Mouse (Mus musculus) liver, embryonic 13.5 days (tissue): ENCODE data around the gene Trim47. TPM values are rescaled to one million over a fixed set of nuclear protein-coding genes. Genes with fewer than 3 reads are reported as not detected.
A peak's percentile ranks its signal among the peaks of the same experiment; 100 is the strongest.

Experiments used
- ATAC-seq: fragments of 200-750 bp; cut with Nextera tagmentation; 2 replicates; pipeline ENCODE4 v1.8.0; 2017; ENCODE audit warnings: low read depth, mild to moderate bottlenecking, moderate number of reproducible peaks, moderate library complexity
- DNase-seq: peaks from one replicate; pipeline ENCODE4 v3.0.0; 2022
- H3K27ac ChIP-seq: fragments of 300-500 bp; sonication (generic); 2 replicates; pipeline ENCODE4 v1.5.1; 2015; ENCODE audit warnings: moderate library complexity, mild to moderate bottlenecking, inconsistent platforms
- H3K27me3 ChIP-seq: fragments of 300-500 bp; sonication (generic); 2 replicates; pipeline ENCODE4 v1.6.1; 2015; ENCODE audit warnings: mild to moderate bottlenecking, inconsistent platforms
- H3K36me3 ChIP-seq: fragments of 300-500 bp; sonication (generic); 2 replicates; pipeline ENCODE4 v1.6.1; 2015; ENCODE audit warnings: mild to moderate bottlenecking, inconsistent platforms
- H3K4me1 ChIP-seq: fragments of 300-500 bp; sonication (generic); replicated peaks from 2 replicates; pipeline ENCODE4 v1.6.1; 2015; ENCODE audit warnings: inconsistent platforms
- H3K4me2 ChIP-seq: fragments of 300-500 bp; sonication (generic); 2 replicates; pipeline ENCODE4 v1.6.1; 2015; ENCODE audit warnings: inconsistent platforms, mild to moderate bottlenecking, moderate library complexity
- H3K4me3 ChIP-seq: fragments of 300-500 bp; sonication (generic); replicated peaks from 2 replicates; pipeline ENCODE4 v1.5.1; 2015; ENCODE audit warnings: mild to moderate bottlenecking, inconsistent platforms
- H3K9ac ChIP-seq: fragments of 300-500 bp; sonication (generic); 2 replicates; pipeline ENCODE4 v1.6.1; 2015; ENCODE audit warnings: mild to moderate bottlenecking, inconsistent platforms
- H3K9me3 ChIP-seq: fragments of 300-500 bp; sonication (generic); replicated peaks from 2 replicates; pipeline ENCODE4 v1.6.1; 2016; ENCODE audit warnings: inconsistent platforms
- WGBS: fragments of 180-500 bp; shearing (Covaris S2); methylation state at CpG from one replicate; pipeline ENCODE4 v1.1.7; 2015; ENCODE audit not compliant: insufficient replicate concordance; 5-methylcytosine and 5-hydroxymethylcytosine counted together
- polyA plus RNA-seq: library from polyadenylated mRNA; unstranded; fragments of >200 nt; fragmentation: Nextera tagmentation; extraction: Ambion mirVana; gene quantifications from 2 replicates; pipeline ENCODE4 v1.2.1, GENCODE M21; 2015

The Trim47 gene
- polyA plus RNA-seq: 3.7 and 4.0 TPM in 2 replicates

DNA sequence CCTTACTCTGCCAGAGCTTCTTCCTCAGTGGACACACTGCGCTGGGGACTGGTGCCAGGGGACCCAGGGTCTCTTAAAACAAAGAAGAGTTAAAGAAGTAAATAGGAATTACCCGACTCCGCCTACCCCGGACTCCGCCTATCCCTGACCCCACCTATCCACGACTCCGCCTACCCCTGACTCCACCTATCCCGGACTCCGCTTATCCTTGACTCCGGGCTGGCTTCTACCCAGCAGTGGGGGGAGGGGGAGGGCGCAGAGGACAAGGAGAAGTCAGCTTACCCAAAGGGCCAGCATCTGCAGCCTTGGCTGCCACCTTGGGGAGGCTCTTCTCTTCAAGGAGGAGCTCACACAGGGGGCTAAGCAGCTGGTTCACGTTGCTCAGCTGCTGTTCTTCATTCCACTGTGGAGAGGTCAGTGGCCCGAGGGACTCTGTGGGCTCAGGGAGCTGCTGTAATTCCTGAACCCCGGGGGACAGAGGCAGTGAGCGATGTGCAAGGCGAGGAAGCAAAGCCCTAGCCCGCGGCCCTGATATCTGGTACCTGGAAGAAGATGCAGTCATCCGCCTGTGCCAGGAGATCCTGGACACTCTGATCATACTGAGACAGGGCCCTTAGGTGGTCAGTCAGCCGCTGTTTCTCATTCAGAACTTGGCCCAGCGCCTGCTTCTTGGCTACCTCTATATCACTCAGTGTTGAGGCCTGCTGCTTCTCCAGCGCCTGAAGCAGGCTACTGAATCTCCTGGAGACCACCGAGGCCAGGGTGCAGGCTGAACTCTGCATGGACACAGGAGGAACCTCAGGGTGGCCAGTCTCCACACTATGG lies at the start of gene Trim47:
Trim47 (minus strand) TSS at position 55 of the 825 bp plus-strand sequence.
- H3K27me3 ChIP-seq: no peaks in the 10 kb centered on the region
- H3K4me3 ChIP-seq: no peak within 1 kb of the TSS; the same call in 1 of the 2 replicates
- DNase-seq: peak; percentile 67
- peaks cover 39% of the 10 kb centered on the region for H3K36me3 ChIP-seq
- 54% methylated on average over 23 of the region's 23 CpGs for WGBS
- peaks cover 55% of the 10 kb centered on the region for H3K4me1 ChIP-seq
- no peak within 1 kb of the TSS; the same call in 1 of the 2 replicates for H3K27ac ChIP-seq
- peak within 1 kb of the TSS; percentile 12; the same call in 1 of the 2 replicates for H3K9ac ChIP-seq
- no peaks in the 10 kb centered on the region for H3K9me3 ChIP-seq
- peak within 1 kb of the TSS; percentile 29 for H3K4me2 ChIP-seq
- peak; percentile 44 for ATAC-seq

- Histone ChIP-seq H3K4me3 (no peak overlapping the region), H3K27me3 (no peaks in the 10 kb centered on the region), H3K9me3 (no peaks in the 10 kb centered on the region), H3K4me2 (no peak overlapping the region), H3K27ac (no peak overlapping the region), H3K4me1 (no peaks in the 10 kb centered on the region), H3K9ac (no peak overlapping the region), H3K36me3 (peaks cover 72% of the 10 kb centered on the region)
- DNase-seq (no peak), ATAC-seq (no peak)
- WGBS: 80% methylated on average over 7 of the region's 7 CpGs
These were observed 49.0 kb upstream of the Trim47 start for GRCm38 (mm10) chr11:116176010-116176409.

- DNase-seq (no peak), ATAC-seq (no peak)
- Histone ChIP-seq H3K27ac (no peak overlapping the region), H3K27me3 (no peaks in the 10 kb centered on the region), H3K4me3 (no peak overlapping the region), H3K4me1 (no peaks in the 10 kb centered on the region), H3K9ac (no peak overlapping the region), H3K9me3 (no peaks in the 10 kb centered on the region), H3K4me2 (no peak overlapping the region), H3K36me3 (peaks cover 62% of the 10 kb centered on the region)
- 87% methylated on average over 22 of the region's 22 CpGs for WGBS
These were observed 47.9 kb upstream of the Trim47 start for GRCm38 (mm10) chr11:116174775-116175448.

DNA sequence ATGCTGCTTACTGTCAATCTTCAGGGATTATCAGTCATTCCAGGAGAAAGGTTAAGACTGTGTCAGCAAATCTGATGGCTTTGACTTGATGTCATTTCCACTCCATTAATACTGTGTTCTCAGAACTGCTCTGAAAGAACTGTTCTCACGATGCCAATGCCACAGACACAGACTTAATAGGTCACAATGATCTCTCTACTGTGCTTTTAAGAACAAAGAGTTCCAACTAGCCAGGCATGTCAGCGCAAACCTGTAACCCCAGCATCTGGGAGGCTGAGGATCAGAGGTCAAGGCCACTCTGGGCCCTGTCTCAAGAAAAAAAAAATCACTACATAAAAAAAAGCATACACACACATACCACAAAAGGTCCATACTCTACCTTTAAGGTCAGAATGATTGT lies 44.9 kb upstream of the Trim47 start:
- Histone ChIP-seq H3K4me3 (no peak overlapping the region), H3K27me3 (no peaks in the 10 kb centered on the region), H3K4me1 (peaks cover 13% of the 10 kb centered on the region), H3K4me2 (no peak overlapping the region), H3K9me3 (no peaks in the 10 kb centered on the region), H3K36me3 (peaks cover 35% of the 10 kb centered on the region), H3K9ac (no peak overlapping the region), H3K27ac (no peak overlapping the region)
- ATAC-seq (no peak), DNase-seq (no peak)
- WGBS: 77% methylated on average over 2 of the region's 2 CpGs

DNA sequence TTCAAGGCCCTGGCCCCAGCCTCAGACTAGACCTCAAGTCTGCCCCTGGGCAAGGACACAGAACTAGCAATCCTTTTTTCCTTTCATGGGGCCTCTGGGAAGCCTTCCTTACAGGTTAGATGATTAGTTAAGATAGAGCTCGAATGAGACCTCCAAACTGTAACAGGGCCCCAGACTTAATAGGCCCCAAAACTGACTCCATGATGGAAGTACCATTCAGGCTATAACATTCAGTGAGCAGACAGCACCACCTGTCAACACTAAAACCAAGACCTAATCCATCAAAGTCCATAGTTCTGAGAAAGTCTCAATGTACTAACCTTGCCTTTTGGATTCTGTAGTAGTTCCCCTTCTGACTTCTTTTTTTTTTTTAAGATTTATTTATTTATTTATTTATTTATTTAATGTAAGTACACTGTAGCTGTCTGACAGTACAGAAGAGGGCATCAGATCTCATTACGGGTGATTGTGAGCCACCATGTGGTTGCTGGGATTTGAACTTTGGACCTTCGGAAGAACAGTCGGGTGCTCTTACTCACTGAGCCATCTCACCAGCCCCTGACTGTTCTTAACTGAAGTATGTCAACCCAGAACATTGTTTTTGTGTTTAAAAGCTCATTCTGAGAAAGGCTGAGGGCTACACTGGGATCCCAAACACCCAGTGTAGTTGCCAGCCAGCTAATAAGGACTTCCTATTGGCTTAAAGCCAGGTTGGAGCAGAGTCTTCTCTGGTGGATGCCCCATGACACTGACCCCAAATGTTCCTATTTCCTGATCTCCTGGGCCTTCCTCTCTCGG lies 43.2 kb upstream of the Trim47 start:
- Histone ChIP-seq H3K27me3 (no peaks in the 10 kb centered on the region), H3K4me1 (peaks cover 29% of the 10 kb centered on the region), H3K4me3 (no peak overlapping the region), H3K9ac (no peak overlapping the region), H3K9me3 (no peaks in the 10 kb centered on the region), H3K27ac (no peak overlapping the region), H3K4me2 (no peak overlapping the region), H3K36me3 (peaks cover 26% of the 10 kb centered on the region)
- 66% methylated on average over 5 of the region's 5 CpGs for WGBS
- ATAC-seq (no peak), DNase-seq (no peak)

DNA sequence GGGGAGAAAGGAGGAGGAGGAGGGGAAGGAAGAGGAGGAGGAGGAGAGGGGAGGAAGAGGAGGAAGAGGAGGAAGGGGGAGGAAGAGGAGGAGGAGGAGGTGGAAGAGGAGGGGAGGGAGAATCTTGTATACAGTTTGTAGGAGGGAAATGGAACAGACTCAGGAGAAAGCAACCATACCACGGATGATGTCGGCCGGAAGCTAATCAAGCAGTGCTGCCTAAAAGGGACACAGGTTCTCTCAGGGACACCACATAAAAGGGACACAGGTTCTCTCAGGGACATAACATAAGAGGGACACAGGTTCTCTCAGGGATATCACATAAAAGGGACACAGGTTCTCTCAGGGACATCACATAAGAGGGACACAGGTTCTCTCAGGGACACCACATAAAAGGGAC lies 42.2 kb upstream of the Trim47 start:
- Histone ChIP-seq H3K9me3 (no peaks in the 10 kb centered on the region), H3K4me1 (peaks cover 29% of the 10 kb centered on the region), H3K27me3 (no peaks in the 10 kb centered on the region), H3K36me3 (peaks cover 19% of the 10 kb centered on the region), H3K4me2 (no peak overlapping the region), H3K27ac (no peak overlapping the region), H3K9ac (no peak overlapping the region), H3K4me3 (no peak overlapping the region)
- WGBS: 66% methylated on average over 3 of the region's 3 CpGs
- ATAC-seq (no peak), DNase-seq (no peak)

GRCm38 (mm10) chr11:116167884-116168439 lies 41.0 kb upstream of the Trim47 start, which contains the start of gene Fbf1:
Gene Fbf1, minus strand, starts transcription at chr11:116168166.
- peak within 1 kb of the TSS; percentile 73 for H3K27ac ChIP-seq
- H3K4me1 ChIP-seq: peaks cover 29% of the 10 kb centered on the region
- H3K4me3 ChIP-seq: peak within 1 kb of the TSS; percentile 72
- H3K36me3 ChIP-seq: peaks cover 8% of the 10 kb centered on the region
- peak within 1 kb of the TSS; percentile 83 for H3K9ac ChIP-seq
- DNase-seq (peak; percentile 91), ATAC-seq (peak; percentile 99)
- no peaks in the 10 kb centered on the region for H3K9me3 ChIP-seq
- no peaks in the 10 kb centered on the region for H3K27me3 ChIP-seq
- under 1% methylated on average over 40 of the region's 40 CpGs for WGBS
- H3K4me2 ChIP-seq: peak within 1 kb of the TSS; percentile 78

DNA sequence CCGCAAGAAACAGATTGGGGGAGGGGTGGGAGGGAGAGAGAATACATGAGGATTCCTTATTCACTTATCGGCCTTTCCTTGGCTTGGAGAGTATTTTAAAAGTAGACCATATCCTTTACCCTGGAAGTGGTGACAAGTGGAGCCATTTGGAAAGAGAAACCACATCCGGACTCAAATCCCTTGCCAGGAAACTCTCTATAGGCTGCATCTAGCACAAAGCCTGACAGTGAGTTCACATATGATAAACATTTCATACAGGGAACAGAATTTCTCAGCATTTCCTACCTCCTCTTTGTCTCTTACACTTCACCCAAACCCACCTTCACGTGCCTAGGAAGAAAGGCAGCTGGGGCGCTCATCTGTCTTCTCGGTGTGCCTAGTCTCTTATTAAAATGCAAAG lies 40.2 kb upstream of the Trim47 start:
- ATAC-seq (no peak), DNase-seq (no peak)
- H3K4me2 ChIP-seq: peak overlapping the region; percentile 78
- peaks cover 29% of the 10 kb centered on the region for H3K4me1 ChIP-seq
- H3K9ac ChIP-seq: peak overlapping the region; percentile 83
- H3K9me3 ChIP-seq: no peaks in the 10 kb centered on the region
- 10% methylated on average over 6 of the region's 6 CpGs for WGBS
- peak overlapping the region; percentile 73 for H3K27ac ChIP-seq
- peak overlapping the region; percentile 72 for H3K4me3 ChIP-seq
- no peaks in the 10 kb centered on the region for H3K27me3 ChIP-seq
- H3K36me3 ChIP-seq: peaks cover 3% of the 10 kb centered on the region; the same call in 1 of the 2 replicates

- DNase-seq (no peak), ATAC-seq (no peak)
- Histone ChIP-seq H3K27me3 (no peaks in the 10 kb centered on the region), H3K9me3 (no peaks in the 10 kb centered on the region), H3K36me3 (peaks cover 18% of the 10 kb centered on the region; the same call in 1 of the 2 replicates), H3K9ac (no peak overlapping the region), H3K27ac (no peak overlapping the region; the same call in 1 of the 2 replicates), H3K4me2 (no peak overlapping the region), H3K4me3 (no peak overlapping the region), H3K4me1 (peaks cover 29% of the 10 kb centered on the region)
- 60% methylated on average over 9 of the region's 9 CpGs for WGBS
These were observed 36.0 kb upstream of the Trim47 start for GRCm38 (mm10) chr11:116163002-116163401.

- peaks cover 24% of the 10 kb centered on the region for H3K36me3 ChIP-seq
- no peak overlapping the region for H3K4me3 ChIP-seq
- DNase-seq (no peak), ATAC-seq (no peak)
- peaks cover 24% of the 10 kb centered on the region for H3K4me1 ChIP-seq
- H3K27ac ChIP-seq: no peak overlapping the region
- no peaks in the 10 kb centered on the region for H3K27me3 ChIP-seq
- H3K9ac ChIP-seq: no peak overlapping the region
- 74% methylated on average over 10 of the region's 10 CpGs for WGBS
- H3K4me2 ChIP-seq: no peak overlapping the region
- no peaks in the 10 kb centered on the region for H3K9me3 ChIP-seq
These were observed 35.1 kb upstream of the Trim47 start for GRCm38 (mm10) chr11:116162146-116162545.
